Mouse (Mus musculus) stomach, embryonic 15.5 days (tissue): ENCODE measurements around the gene Pou3f3. TPM values are rescaled to one million over a fixed set of nuclear protein-coding genes. Genes with fewer than 3 reads are reported as not detected.

Experiments
- polyA plus RNA-seq: library from polyadenylated mRNA; unstranded; fragments of >200 nt; fragmentation: Nextera tagmentation; extraction: Ambion mirVana; gene quantifications from 2 replicates; pipeline ENCODE4 v1.2.1, GENCODE M21; 2015

Pou3f3 gene
- polyA plus RNA-seq, 1 experiment from 2014 or later, result 0.10 TPM

Other genes with a start within 250 kb of the Pou3f3 start
- 48.8 and 50.0 TPM in 2 replicates for gene Mrps9, start 155.5 kb downstream of the Pou3f3 start, polyA plus RNA-seq